Mouse (Mus musculus) limb, embryonic 10.5 days (tissue): ENCODE data around the gene Ccdc3. TPM values are rescaled to one million over a fixed set of nuclear protein-coding genes. Genes with fewer than 3 reads are reported as not detected.

Source experiments
- DNase-seq: peaks from one replicate; pipeline ENCODE4 v3.0.0-alpha.2; 2017; ENCODE audit warnings: low spot score
- H3K27ac ChIP-seq: fragments of 300-500 bp; sonication (generic); 2 replicates; pipeline ENCODE4 v1.5.1; 2016; ENCODE audit warnings: mild to moderate bottlenecking
- H3K27me3 ChIP-seq: fragments of 300-500 bp; sonication (generic); 2 replicates; pipeline ENCODE4 v1.6.1; 2016; ENCODE audit warnings: low read depth, mild to moderate bottlenecking; ENCODE audit not compliant: poor library complexity, severe bottlenecking
- H3K36me3 ChIP-seq: fragments of 300-500 bp; sonication (generic); 2 replicates; pipeline ENCODE4 v1.6.1; 2016; ENCODE audit warnings: mild to moderate bottlenecking, moderate library complexity
- H3K4me1 ChIP-seq: fragments of 300-500 bp; sonication (generic); 2 replicates; pipeline ENCODE4 v1.6.1; 2016
- H3K4me3 ChIP-seq: fragments of 300-500 bp; sonication (generic); 2 replicates; pipeline ENCODE4 v1.5.1; 2016; ENCODE audit warnings: mild to moderate bottlenecking, moderate library complexity
- H3K9me3 ChIP-seq: fragments of 300-500 bp; sonication (generic); replicated peaks from 2 replicates; pipeline ENCODE4 v1.6.1; 2016; ENCODE audit warnings: mild to moderate bottlenecking
- WGBS: fragments of 180-500 bp; shearing (Covaris S2); methylation state at CpG from one replicate; pipeline ENCODE4 v1.1.7; 2016; 5-methylcytosine and 5-hydroxymethylcytosine counted together
- polyA plus RNA-seq: library from polyadenylated mRNA; unstranded; fragments of >200 nt; fragmentation: Nextera tagmentation; extraction: Ambion mirVana; gene quantifications from 2 replicates; pipeline ENCODE4 v1.2.1, GENCODE M21; 2016

Gene Ccdc3
- polyA plus RNA-seq, 1 experiment from 2014 or later = 1.4 TPM

GRCm38 (mm10) chr2:5165941-5166361 lies 28.4 kb downstream of the Ccdc3 start:
- 0 out of 2 replicates have a peak, but pooled peaks cover 3% of the 10 kb centered on the region for H3K4me1 ChIP-seq
- no peaks in the 10 kb centered on the region for H3K27me3 ChIP-seq
- WGBS = 64% methylated on average over 4 of the region's 4 CpGs

GRCm38 (mm10) chr2:5166796-5167195 lies 29.2 kb downstream of the Ccdc3 start:
- DNase-seq = no peak
- 0 out of 2 replicates have a peak, but pooled peaks cover 3% of the 10 kb centered on the region for H3K4me1 ChIP-seq
- 90% methylated on average over 2 of the region's 2 CpGs for WGBS

More at GRCm38 (mm10) chr2:5165941-5166361, 28.4 kb downstream of the Ccdc3 start:
- no peaks in the 10 kb centered on the region for H3K9me3 ChIP-seq
- no peak for DNase-seq
- H3K4me3 ChIP-seq = no peak overlapping the region
- no peak overlapping the region for H3K27ac ChIP-seq
- no peaks in the 10 kb centered on the region for H3K36me3 ChIP-seq

GRCm38 (mm10) chr2:5170815-5171214 lies 33.2 kb downstream of the Ccdc3 start:
- no peak for DNase-seq
- Histone ChIP-seq H3K4me1 (no peaks in the 10 kb centered on the region), H3K36me3 (no peaks in the 10 kb centered on the region), H3K9me3 (no peaks in the 10 kb centered on the region), H3K27me3 (no peaks in the 10 kb centered on the region), H3K4me3 (no peak overlapping the region), H3K27ac (no peak overlapping the region)
- WGBS = 89% methylated on average over 4 of the region's 4 CpGs

More at GRCm38 (mm10) chr2:5166796-5167195, 29.2 kb downstream of the Ccdc3 start:
- H3K36me3 ChIP-seq = no peaks in the 10 kb centered on the region
- no peaks in the 10 kb centered on the region for H3K9me3 ChIP-seq
- H3K27ac ChIP-seq = no peak overlapping the region
- H3K4me3 ChIP-seq = no peak overlapping the region
- H3K27me3 ChIP-seq = no peaks in the 10 kb centered on the region

GRCm38 (mm10) chr2:5171301-5172000 lies 33.9 kb downstream of the Ccdc3 start:
- H3K4me1 ChIP-seq = no peaks in the 10 kb centered on the region
- DNase-seq = no peak
- H3K27ac ChIP-seq = no peak overlapping the region
- WGBS = 74% methylated on average over 5 of the region's 5 CpGs
- no peaks in the 10 kb centered on the region for H3K27me3 ChIP-seq
- no peaks in the 10 kb centered on the region for H3K9me3 ChIP-seq
- no peaks in the 10 kb centered on the region for H3K36me3 ChIP-seq
- no peak overlapping the region for H3K4me3 ChIP-seq

GRCm38 (mm10) chr2:5172773-5173172 lies 35.2 kb downstream of the Ccdc3 start:
- no peaks in the 10 kb centered on the region for H3K9me3 ChIP-seq
- DNase-seq = no peak

GRCm38 (mm10) chr2:5174716-5175115 lies 37.1 kb downstream of the Ccdc3 start:
- H3K36me3 ChIP-seq = no peaks in the 10 kb centered on the region
- H3K4me3 ChIP-seq = no peak overlapping the region
- H3K27me3 ChIP-seq = no peaks in the 10 kb centered on the region
- H3K4me1 ChIP-seq = peaks cover 11% of the 10 kb centered on the region
- no peaks in the 10 kb centered on the region for H3K9me3 ChIP-seq
- no peak for DNase-seq
- no peak overlapping the region for H3K27ac ChIP-seq

More at GRCm38 (mm10) chr2:5172773-5173172, 35.2 kb downstream of the Ccdc3 start:
- 91% methylated on average over 2 of the region's 2 CpGs for WGBS
- H3K27me3 ChIP-seq = no peaks in the 10 kb centered on the region
- H3K4me3 ChIP-seq = no peak overlapping the region
- H3K4me1 ChIP-seq = no peaks in the 10 kb centered on the region
- H3K27ac ChIP-seq = no peak overlapping the region
- no peaks in the 10 kb centered on the region for H3K36me3 ChIP-seq

GRCm38 (mm10) chr2:5181462-5182443 lies 44.2 kb downstream of the Ccdc3 start:
- no peak for DNase-seq
- Histone ChIP-seq H3K27me3 (no peaks in the 10 kb centered on the region), H3K9me3 (no peaks in the 10 kb centered on the region), H3K4me3 (no peak overlapping the region), H3K4me1 (peaks cover 25% of the 10 kb centered on the region), H3K27ac (no peak overlapping the region), H3K36me3 (no peaks in the 10 kb centered on the region)
- WGBS = 84% methylated on average over 5 of the region's 5 CpGs

GRCm38 (mm10) chr2:5184166-5184565 lies 46.6 kb downstream of the Ccdc3 start:
- 75% methylated on average over 4 of the region's 4 CpGs for WGBS
- no peaks in the 10 kb centered on the region for H3K27me3 ChIP-seq
- no peak overlapping the region for H3K27ac ChIP-seq

GRCm38 (mm10) chr2:5185631-5186030 lies 48.1 kb downstream of the Ccdc3 start:
- 88% methylated on average over 3 of the region's 3 CpGs for WGBS
- no peaks in the 10 kb centered on the region for H3K36me3 ChIP-seq
- DNase-seq = no peak
- H3K4me1 ChIP-seq = peaks cover 7% of the 10 kb centered on the region
- H3K4me3 ChIP-seq = no peak overlapping the region
- H3K27ac ChIP-seq = no peak overlapping the region
- no peaks in the 10 kb centered on the region for H3K27me3 ChIP-seq
- no peaks in the 10 kb centered on the region for H3K9me3 ChIP-seq

More at GRCm38 (mm10) chr2:5184166-5184565, 46.6 kb downstream of the Ccdc3 start:
- Histone ChIP-seq H3K36me3 (no peaks in the 10 kb centered on the region), H3K9me3 (no peaks in the 10 kb centered on the region), H3K4me1 (peaks cover 20% of the 10 kb centered on the region), H3K4me3 (no peak overlapping the region)
- DNase-seq = no peak

- Histone ChIP-seq H3K4me1 (no peaks in the 10 kb centered on the region), H3K4me3 (no peak overlapping the region), H3K9me3 (no peaks in the 10 kb centered on the region), H3K27me3 (no peaks in the 10 kb centered on the region), H3K36me3 (no peaks in the 10 kb centered on the region), H3K27ac (no peak overlapping the region)
- WGBS = 92% methylated on average over 4 of the region's 4 CpGs
- no peak for DNase-seq
Measured at GRCm38 (mm10) chr2:5192156-5192555, 54.6 kb downstream of the Ccdc3 start.

- WGBS = 73% methylated on average over 4 of the region's 4 CpGs
- Histone ChIP-seq H3K9me3 (no peaks in the 10 kb centered on the region), H3K27me3 (no peaks in the 10 kb centered on the region), H3K27ac (no peak overlapping the region), H3K4me1 (no peaks in the 10 kb centered on the region), H3K4me3 (no peak overlapping the region), H3K36me3 (no peaks in the 10 kb centered on the region)
- peak; percentile 23 for DNase-seq
Measured at GRCm38 (mm10) chr2:5193071-5193470, 55.5 kb downstream of the Ccdc3 start.

- no peak overlapping the region for H3K27ac ChIP-seq
- H3K27me3 ChIP-seq = no peaks in the 10 kb centered on the region
- H3K9me3 ChIP-seq = no peaks in the 10 kb centered on the region
- H3K36me3 ChIP-seq = no peaks in the 10 kb centered on the region
- DNase-seq = no peak
- WGBS = 86% methylated on average over 6 of the region's 6 CpGs
- H3K4me1 ChIP-seq = no peaks in the 10 kb centered on the region
- H3K4me3 ChIP-seq = no peak overlapping the region
Measured at GRCm38 (mm10) chr2:5194701-5195215, 57.2 kb downstream of the Ccdc3 start.

GRCm38 (mm10) chr2:5197486-5197885 lies 59.9 kb downstream of the Ccdc3 start:
- WGBS = 85% methylated on average over 4 of the region's 4 CpGs
- H3K9me3 ChIP-seq = no peaks in the 10 kb centered on the region
- H3K4me3 ChIP-seq = no peak overlapping the region
- H3K27me3 ChIP-seq = no peaks in the 10 kb centered on the region
- DNase-seq = no peak
- H3K4me1 ChIP-seq = no peaks in the 10 kb centered on the region
- H3K27ac ChIP-seq = no peak overlapping the region
- no peaks in the 10 kb centered on the region for H3K36me3 ChIP-seq
